Mouse (Mus musculus): ENCODE measurements around the gene Astn2.

- TF ChIP-seq CTCF (IDR thresholded peaks at IDR 0.05; ENCODE audit: low read depth, low read length) (no peak), POLR2A (IDR thresholded peaks at IDR 0.05; ENCODE audit: extremely low read depth, insufficient read depth, low read length) (no peak)
These were observed 457.2 kb downstream of the Astn2 start for GRCm38 (mm10) chr4:65947141-65947649.

All from liver, adult 2 months (tissue).